Comparison of ENCODE assay signal across 14 mouse cellular contexts in the genomic region with DNA sequence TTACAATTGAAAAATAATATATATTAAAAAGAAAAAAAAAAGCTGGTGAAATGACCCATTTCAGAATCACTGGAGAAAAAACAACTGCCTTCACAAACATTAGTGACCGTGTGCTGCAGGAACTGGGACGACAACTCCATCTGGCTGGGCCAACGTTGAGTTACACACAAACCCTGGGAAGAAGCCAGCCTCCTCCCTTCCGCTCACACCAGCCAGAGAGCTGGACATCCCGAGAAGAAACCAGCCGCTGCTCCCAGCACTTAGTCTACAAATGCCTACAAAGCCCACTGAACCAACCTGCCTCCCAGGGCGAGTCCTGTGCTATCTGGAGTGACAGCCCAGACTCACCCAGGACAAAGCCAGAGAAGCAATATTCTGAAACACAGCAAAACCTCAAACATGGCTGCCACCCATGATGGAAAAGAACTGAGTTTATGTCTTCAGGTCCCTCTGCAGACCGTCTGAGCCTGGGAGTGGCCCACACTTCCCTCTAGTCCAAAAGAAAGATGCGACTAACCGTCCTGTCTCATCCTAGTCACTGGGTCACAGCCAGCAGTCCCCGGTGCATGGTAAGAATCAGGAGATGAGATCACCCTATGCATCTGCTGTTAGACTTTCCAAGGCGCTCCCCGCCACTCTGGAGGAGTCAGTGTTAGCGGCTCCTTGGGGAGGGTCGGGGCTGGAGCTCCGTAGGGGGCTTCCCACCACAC. TPM values are rescaled to one million over a fixed set of nuclear protein-coding genes. Genes with fewer than 3 reads are reported as not detected.
DNase-seq lines count a peak whose midpoint lies in the region; ATAC-seq and TF ChIP-seq lines count a peak whose summit lies in the region.
"Had no signal": no experiment of that assay in that cellular context is flagged by ENCODE, and none has a peak within 500 bp of the region (broad histone marks: within the 10 kb centered on the region; RNA-seq: fewer than 3 reads in every experiment).

No protein-coding gene starts in this region.

- DNase-seq in cerebellum, adult 2 months: peak; percentile 63 to 70
- DNase-seq in cerebellum, adult 8-10 months: no peak
- DNase-seq in liver, adult 2 months (ENCODE audit: extremely low read depth, low read depth, low spot score): peak; percentile 90
- DNase-seq in liver, postnatal 0 days: no peak
- peak; percentile 59 to 75 for DNase-seq in gastrocnemius, postnatal 36 days
- DNase-seq in lung, postnatal 25 days (ENCODE audit: low spot score): peak; percentile 54
- DNase-seq in urinary bladder, adult 2 months (ENCODE audit: low spot score): no peak
- DNase-seq: kidney, adult 9 months had no signal

- no peak for TF ChIP-seq CTCF in cerebellum, adult 2 months (IDR thresholded peaks at IDR 0.05; ENCODE audit: borderline replicate concordance, insufficient read depth, low read depth, low read length)
- TF ChIP-seq CTCF in liver, adult 2 months (IDR thresholded peaks at IDR 0.05; ENCODE audit: low read depth, low read length): peak; percentile 38
- no peak for TF ChIP-seq CTCF in liver, postnatal 0 days (IDR thresholded peaks at IDR 0.05; ENCODE audit: low read depth)

- no peak overlapping the region for H3K4me2 ChIP-seq in liver, postnatal 0 days (ENCODE audit: low read depth, low read length)

- H3K36me3 ChIP-seq in liver, adult 2 months (ENCODE audit: control insufficient read depth, insufficient read depth, low read length): peaks cover 5% of the 10 kb centered on the region; the same call in 1 of the 2 replicates
- H3K36me3 ChIP-seq in liver, postnatal 0 days (replicated peaks; ENCODE audit: insufficient read depth, low read length): peaks cover 10% of the 10 kb centered on the region

- peak overlapping the region; percentile 33 for H3K27ac ChIP-seq in cerebellum, adult 2 months (ENCODE audit: insufficient read depth, low read length)
- H3K27ac ChIP-seq in liver, adult 2 months (replicated peaks; ENCODE audit: insufficient read depth, low read depth, low read length): peak overlapping the region; percentile 98
- H3K27ac ChIP-seq in liver, postnatal 0 days (ENCODE audit: low read depth): no peak overlapping the region; the same call in 1 of the 2 replicates

- no peak for TF ChIP-seq POLR2A in cerebellum, adult 2 months (IDR thresholded peaks at IDR 0.05; ENCODE audit: borderline replicate concordance, insufficient read depth, low read length)
- 0 out of 2 replicates have a peak, but pooled peaks have one; percentile 16 for TF ChIP-seq POLR2A in liver, adult 2 months (IDR thresholded peaks at IDR 0.05; ENCODE audit: extremely low read depth, insufficient read depth, low read length)

- no peak for ATAC-seq in liver, postnatal 0 days
- ATAC-seq in erythroid progenitor cell, adult 5-6 weeks (replicated peaks; ENCODE audit: low FRiP score, poor library complexity, severe bottlenecking): no peak

- 15% methylated on average over 16 of the region's 16 CpGs for WGBS in cerebellum, adult 2 months
- 54% methylated on average over 16 of the region's 16 CpGs for WGBS in liver, adult 2 months
- WGBS in liver, postnatal 0 days (ENCODE audit: insufficient replicate concordance): 85% methylated on average over 16 of the region's 16 CpGs

- H3K9ac ChIP-seq in liver, adult 2 months (ENCODE audit: low read depth, low read length): peak overlapping the region; percentile 69
- no peak overlapping the region for H3K9ac ChIP-seq in liver, postnatal 0 days (replicated peaks)

- intact Hi-C loops in gastrocnemius, postnatal 36 days (cut with DNase I): no loop called here

- H3K4me1 ChIP-seq in cerebellum, adult 2 months (ENCODE audit: control insufficient read depth, insufficient read depth, low read length): peaks cover 35% of the 10 kb centered on the region
- peaks cover 15% of the 10 kb centered on the region for H3K4me1 ChIP-seq in liver, adult 2 months (ENCODE audit: control insufficient read depth, insufficient read depth, low read length)
- peaks cover 9% of the 10 kb centered on the region for H3K4me1 ChIP-seq in liver, postnatal 0 days (ENCODE audit: insufficient read depth)

- no peak overlapping the region for H3K4me3 ChIP-seq in cerebellum, adult 2 months (replicated peaks; ENCODE audit: insufficient read depth, low read depth, low read length)
- no peak overlapping the region for H3K4me3 ChIP-seq in liver, adult 2 months (ENCODE audit: insufficient read depth, low read depth, low read length)
- H3K4me3 ChIP-seq in liver, postnatal 0 days (ENCODE audit: low read depth, low read length): no peak overlapping the region
- H3K4me3 ChIP-seq: erythroblast, embryonic 14.5 days had no signal

- peaks cover 3% of the 10 kb centered on the region; the same call in 1 of the 2 replicates for H3K79me2 ChIP-seq in liver, adult 2 months (ENCODE audit: control insufficient read depth, insufficient read depth, low read length)

- no peaks in the 10 kb centered on the region for H3K27me3 ChIP-seq in cerebellum, adult 2 months (ENCODE audit: control insufficient read depth, insufficient read depth, low read length)
- no peaks in the 10 kb centered on the region for H3K27me3 ChIP-seq in liver, adult 2 months (ENCODE audit: control insufficient read depth, insufficient read depth, low read length)
- no peaks in the 10 kb centered on the region for H3K27me3 ChIP-seq in liver, postnatal 0 days (ENCODE audit: insufficient read depth, low read length)

- TF ChIP-seq EP300 in liver, postnatal 0 days (IDR thresholded peaks at IDR 0.05; ENCODE audit: low read depth): no peak

- no peaks in the 10 kb centered on the region for H3K9me3 ChIP-seq in liver, postnatal 0 days (ENCODE audit: low read length)

RNA-seq across cellular contexts. Expression of gene Fbxo31, which starts 16.8 kb away (rescaled TPM):
- 64.2 and 67.9 TPM in 2 replicates for polyA plus RNA-seq in cerebellum, adult 2 months (2012; rRNA removed)
- 25.1 and 35.9 TPM in 2 replicates for total RNA-seq in liver, adult 2 months (2014; rRNA removed)
- 23.0 and 26.5 TPM in 2 replicates for polyA plus RNA-seq in liver, adult 2 months (2012; rRNA removed)
- 12.3 and 13.9 TPM in 2 replicates for polyA plus RNA-seq in liver, postnatal 0 days (2015; fragmentation: Nextera tagmentation; extraction: Ambion mirVana)
- 100 to 1,000 TPM; 100 to 124 TPM for total RNA-seq in gastrocnemius, postnatal 36 days (2021)
- polyA plus RNA-seq in urinary bladder, adult 2 months (2012; rRNA removed): 25.6 and 33.8 TPM in 2 replicates
- 1.7 and 2.2 TPM in 2 replicates for total RNA-seq in erythroid progenitor cell, adult 5-6 weeks (2015; ENCODE audit: low replicate concordance)
- total RNA-seq in erythroid progenitor cell, adult 5-6 weeks (2017; ENCODE audit: low replicate concordance): 1.5 and 3.5 TPM in 2 replicates

RNA-seq across cellular contexts. Expression of gene 1700018B08Rik, which starts 17.7 kb away (rescaled TPM):
- polyA plus RNA-seq in cerebellum, adult 2 months (2012; rRNA removed): not detected in 2 replicates
- total RNA-seq in liver, adult 2 months (2014; rRNA removed): not detected in 2 replicates
- not detected in 2 replicates for polyA plus RNA-seq in liver, adult 2 months (2012; rRNA removed)
- not detected in 2 replicates for polyA plus RNA-seq in liver, postnatal 0 days (2015; fragmentation: Nextera tagmentation; extraction: Ambion mirVana)
- total RNA-seq in gastrocnemius, postnatal 36 days (2021): not detected
- not detected in 2 replicates for polyA plus RNA-seq in urinary bladder, adult 2 months (2012; rRNA removed)
- not detected in 2 replicates for total RNA-seq in erythroid progenitor cell, adult 5-6 weeks (2015; ENCODE audit: low replicate concordance)
- not detected in 2 replicates for total RNA-seq in erythroid progenitor cell, adult 5-6 weeks (2017; ENCODE audit: low replicate concordance)
- total RNA-seq: left cerebral cortex, postnatal 14 days had no signal
- polyA plus RNA-seq: erythroblast, embryonic 14.5 days; heart, embryonic 14.5 days; lung, embryonic 16.5 days; stomach, embryonic 14.5 days had no signal

RNA-seq across cellular contexts. Expression of gene Map1lc3b, which starts 28.4 kb away (rescaled TPM):
- 138 and 154 TPM in 2 replicates for polyA plus RNA-seq in cerebellum, adult 2 months (2012; rRNA removed)
- 61.9 and 79.7 TPM in 2 replicates for total RNA-seq in liver, adult 2 months (2014; rRNA removed)
- polyA plus RNA-seq in liver, adult 2 months (2012; rRNA removed): 45.9 and 48.2 TPM in 2 replicates
- 205 and 222 TPM in 2 replicates for polyA plus RNA-seq in liver, postnatal 0 days (2015; fragmentation: Nextera tagmentation; extraction: Ambion mirVana)
- 100 to 1,000 TPM; 133 to 158 TPM for total RNA-seq in gastrocnemius, postnatal 36 days (2021)
- polyA plus RNA-seq in urinary bladder, adult 2 months (2012; rRNA removed): 52.4 and 97.9 TPM in 2 replicates
- total RNA-seq in erythroid progenitor cell, adult 5-6 weeks (2015; ENCODE audit: low replicate concordance): 93.9 and 137 TPM in 2 replicates
- 84.3 and 101 TPM in 2 replicates for total RNA-seq in erythroid progenitor cell, adult 5-6 weeks (2017; ENCODE audit: low replicate concordance)

Comparison
In these comparisons a context has a peak if more than half of its experiments do, and no peak if none do; other contexts are left out.
1. DNase-seq: peak in cerebellum, adult 2 months (2 of 2), liver, adult 2 months (single experiment), gastrocnemius, postnatal 36 days (2 of 2) and lung, postnatal 25 days (single experiment); none in cerebellum, adult 8-10 months (single experiment), liver, postnatal 0 days (single experiment) and urinary bladder, adult 2 months (single experiment).